In genomic region chr13:43586966-43587365, GRCm38 (mm10) we compare ENCODE assay signal across 21 mouse cellular contexts. TPM values are rescaled to one million over a fixed set of nuclear protein-coding genes. Genes with fewer than 3 reads are reported as not detected.
DNase-seq lines count a peak whose midpoint lies in the region; TF ChIP-seq lines count a peak whose summit lies in the region.
"Had no signal": no experiment of that assay in that cellular context is flagged by ENCODE, and none has a peak within 500 bp of the region (broad histone marks: within the 10 kb centered on the region; RNA-seq: fewer than 3 reads in every experiment).

No protein-coding gene starts in this region.

- dilution Hi-C loops in CH12.LX (cut with MboI; ENCODE audit: extremely low pct_ligation_motif_present, extremely low pct_unique_long_range_greater_than_20kb, low sequenced_read_pairs), result no loop called here

- no peak overlapping the region for H3K4me2 ChIP-seq in CH12.LX (ENCODE audit: insufficient read depth, low read depth, poor library complexity, severe bottlenecking)
- H3K4me2 ChIP-seq: embryonic facial prominence, embryonic 12.5 days; forebrain, embryonic 12.5 days had no signal

- no peaks in the 10 kb centered on the region for H3K27me3 ChIP-seq in CH12.LX (replicated peaks)
- H3K27me3 ChIP-seq: embryonic facial prominence, embryonic 12.5 days; forebrain, embryonic 12.5 days had no signal

- no peak for TF ChIP-seq POLR2A in CH12.LX (IDR thresholded peaks at IDR 0.05; ENCODE audit: low read depth, low read length)

- peaks cover 5% of the 10 kb centered on the region for H3K9me3 ChIP-seq in CH12.LX (replicated peaks; ENCODE audit: low read length)
- H3K9me3 ChIP-seq: embryonic facial prominence, embryonic 10.5 days; embryonic facial prominence, embryonic 12.5 days; forebrain, embryonic 12.5 days; G1E had no signal

- TF ChIP-seq RAD21 in CH12.LX (IDR thresholded peaks at IDR 0.05; ENCODE audit: low read depth, low read length), result no peak

- no peaks in the 10 kb centered on the region for H3K36me3 ChIP-seq in CH12.LX (replicated peaks in 1 of 2; ENCODE audit: control insufficient read depth in 1 of 2, insufficient read depth in 1 of 2, low read length in 1 of 2)
- H3K36me3 ChIP-seq: embryonic facial prominence, embryonic 10.5 days; embryonic facial prominence, embryonic 12.5 days; forebrain, embryonic 12.5 days; G1E had no signal

- intact Hi-C loops in heart, postnatal 10 days (cut with DNase I), result no loop called here

- no peak overlapping the region for H3K9ac ChIP-seq in CH12.LX (ENCODE audit: insufficient read depth, low read depth)
- H3K9ac ChIP-seq: embryonic facial prominence, embryonic 12.5 days; forebrain, embryonic 12.5 days had no signal

- H3K27ac ChIP-seq in CH12.LX (ENCODE audit: insufficient read depth, low read depth), result no peak overlapping the region
- H3K27ac ChIP-seq: embryonic facial prominence, embryonic 10.5 days; embryonic facial prominence, embryonic 12.5 days; forebrain, embryonic 12.5 days had no signal

- in situ Hi-C loops in CH12.LX (cut with MboI; ENCODE audit: low pct_ligation_motif_present, low pct_unique_long_range_greater_than_20kb, low sequenced_read_pairs), result no loop called here

- DNase-seq in heart, adult 11 months, result peak; percentile 19
- DNase-seq in heart, postnatal 10 days, result no peak
- DNase-seq in 3T3-L1 (ENCODE audit: low read depth, low spot score), result peak; percentile 67
- DNase-seq in CH12.LX (ENCODE audit: extremely low read depth), result no peak
- DNase-seq in NIH3T3 (ENCODE audit: low read depth), result peak; percentile 54
- no peak for DNase-seq in ovary, postnatal 10 days (ENCODE audit: low spot score)
- DNase-seq in frontal cortex, postnatal 36 days (ENCODE audit: low spot score in 2 of 2), result no peak
- DNase-seq: adrenal gland, adult 2 months; adrenal gland, postnatal 10 days; adrenal gland, postnatal 25 days; B cell, adult 2 months; cerebellum, adult 11-12 months; cerebellum, adult 2 months; cerebellum, adult 9-10 months; cerebellum, postnatal 10 days; cerebellum, postnatal 25 days had no signal

- H3K79me2 ChIP-seq in CH12.LX (replicated peaks; ENCODE audit: control insufficient read depth, extremely low read depth, insufficient read depth, poor library complexity, severe bottlenecking), result no peaks in the 10 kb centered on the region

- H3K4me1 ChIP-seq in CH12.LX (ENCODE audit: control insufficient read depth in 1 of 2, insufficient read depth in 2 of 2), result no peaks in the 10 kb centered on the region

- no peak for TF ChIP-seq CTCF in CH12.LX (conservative IDR thresholded peaks at IDR 0.05 in 1 of 2, IDR thresholded peaks at IDR 0.05 in 1 of 2; ENCODE audit: low read depth in 2 of 2, low read length in 2 of 2)

- no peak overlapping the region for H3K4me3 ChIP-seq in CH12.LX (replicated peaks in 1 of 3; ENCODE audit: low read depth in 2 of 3, low read length in 2 of 3, poor library complexity in 1 of 3)
- H3K4me3 ChIP-seq: embryonic facial prominence, embryonic 10.5 days; embryonic facial prominence, embryonic 12.5 days; forebrain, embryonic 12.5 days had no signal

- no peak for TF ChIP-seq EP300 in CH12.LX (IDR thresholded peaks at IDR 0.05; ENCODE audit: low read length)

TF ChIP-seq in CH12.LX, 34 proteins besides CTCF, POLR2A, EP300 and RAD21:
- TF ChIP-seq JUND (conservative IDR thresholded peaks at IDR 0.05; ENCODE audit: low read depth, low read length), result no peak
- peak; percentile 82 for TF ChIP-seq MAFK (IDR thresholded peaks at IDR 0.05; ENCODE audit: insufficient replicate concordance, low read length)
- no peak for TF ChIP-seq RCOR1 (conservative IDR thresholded peaks at IDR 0.05; ENCODE audit: low read depth, low read length)
- TF ChIP-seq PAX5 (IDR thresholded peaks at IDR 0.05; ENCODE audit: low read length), result no peak
- TF ChIP-seq CHD1 (IDR thresholded peaks at IDR 0.05; ENCODE audit: low read depth, low read length), result no peak

RNA-seq across cellular contexts. Expression of gene Mcur1, which starts 27.0 kb away (rescaled TPM):
- 10 to 100 TPM; 43.3 to 47.3 TPM for total RNA-seq in heart, postnatal 10 days (2021)
- 4.7 and 5.7 TPM in 2 replicates for total RNA-seq in CH12.LX (2012; rRNA removed)
- 6.3 TPM in 2 replicates for total RNA-seq in CH12.LX (2014; rRNA removed)
- polyA plus RNA-seq in CH12.LX (2012; ENCODE audit: insufficient read length, low read depth), result 10.8 and 12.5 TPM in 2 replicates

RNA-seq across cellular contexts. Expression of gene Rnf182, which starts 28.5 kb away (rescaled TPM):
- under 1 TPM; 0.17 to 0.22 TPM for total RNA-seq in heart, postnatal 10 days (2021)
- total RNA-seq in CH12.LX (2012; rRNA removed) (not detected in 2 replicates), CH12.LX (2014; rRNA removed) (not detected in 2 replicates)
- polyA plus RNA-seq in CH12.LX (2012; ENCODE audit: insufficient read length, low read depth), result not detected in 2 replicates
- polyA plus RNA-seq: CD4-positive, CD25-positive, alpha-beta regulatory T cell, adult 4 months; G1E had no signal

Comparison
In these comparisons a context has a peak if more than half of its experiments do, and no peak if none do; other contexts are left out.
1. DNase-seq: peak in heart, adult 11 months (single experiment), 3T3-L1 (single experiment) and NIH3T3 (single experiment); none in heart, postnatal 10 days (0 of 2), CH12.LX (single experiment), ovary, postnatal 10 days (single experiment) and frontal cortex, postnatal 36 days (0 of 2).
2. RNA of gene Mcur1, which starts 27.0 kb away (total RNA-seq): 43.3 to 47.3 TPM in heart, postnatal 10 days; 4.7 to 6.3 TPM in CH12.LX; every median in the first group is over 4 times any median in the second.